Mouse (Mus musculus) T-helper 17 cell (primary cell): Measurements from ENCODE around the gene Nipsnap1.

Experiments
- in situ Hi-C, 2 experiments: fragments of 300-600 bp; cut with MboI, MseI; formaldehyde crosslinking; loops; 1 replicate in 1 of 2; 2 replicates in 1 of 2; pipeline ENCODE4 v1.15.1; 2025; ENCODE audit warnings: high pct_unique_total_duplicates in 2 of 2

The Nipsnap1 gene

GRCm38 (mm10) chr11:4873755-4874475, at the start of gene Nipsnap1:
Gene Nipsnap1 (plus strand): TSS chr11:4873951.
- in situ Hi-C loops = no loop called here

GRCm38 (mm10) chr11:4826152-4826778, 47.5 kb upstream of the Nipsnap1 start:
- in situ Hi-C loops = no loop called here

- in situ Hi-C loops = no loop called here
Observed at GRCm38 (mm10) chr11:4827340-4827739, 46.4 kb upstream of the Nipsnap1 start.

- in situ Hi-C loops = no loop called here
Observed at GRCm38 (mm10) chr11:4827916-4828315, 45.8 kb upstream of the Nipsnap1 start.

- in situ Hi-C loops = no loop called here
Observed at GRCm38 (mm10) chr11:4831066-4831465, 42.7 kb upstream of the Nipsnap1 start.

- in situ Hi-C loops = no loop called here
Observed at GRCm38 (mm10) chr11:4833295-4833939, 40.3 kb upstream of the Nipsnap1 start.

- in situ Hi-C loops = no loop called here
Observed at GRCm38 (mm10) chr11:4835436-4835835, 38.3 kb upstream of the Nipsnap1 start.

GRCm38 (mm10) chr11:4836755-4837154, 37.0 kb upstream of the Nipsnap1 start:
- in situ Hi-C loops = no loop called here

GRCm38 (mm10) chr11:4837342-4837741, 36.4 kb upstream of the Nipsnap1 start:
- in situ Hi-C loops = no loop called here

GRCm38 (mm10) chr11:4838235-4838634, 35.5 kb upstream of the Nipsnap1 start:
- in situ Hi-C loops = no loop called here

- in situ Hi-C loops = no loop called here
Observed at GRCm38 (mm10) chr11:4840942-4841526, 32.7 kb upstream of the Nipsnap1 start.

GRCm38 (mm10) chr11:4848483-4849248, 25.1 kb upstream of the Nipsnap1 start:
- in situ Hi-C loops = no loop called here

GRCm38 (mm10) chr11:4849258-4849943, 24.4 kb upstream of the Nipsnap1 start, which contains the start of gene Nf2:
Gene Nf2 (minus strand): TSS chr11:4849536.
- in situ Hi-C loops = no loop called here

- in situ Hi-C loops = no loop called here
Observed at GRCm38 (mm10) chr11:4850404-4850803, 23.3 kb upstream of the Nipsnap1 start.

- in situ Hi-C loops = no loop called here
Observed at GRCm38 (mm10) chr11:4853021-4853420, 20.7 kb upstream of the Nipsnap1 start.

- in situ Hi-C loops = no loop called here
Observed at GRCm38 (mm10) chr11:4854181-4854580, 19.6 kb upstream of the Nipsnap1 start.

GRCm38 (mm10) chr11:4858416-4858815, 15.3 kb upstream of the Nipsnap1 start:
- in situ Hi-C loops = no loop called here

GRCm38 (mm10) chr11:4860986-4861385, 12.8 kb upstream of the Nipsnap1 start:
- in situ Hi-C loops = no loop called here

GRCm38 (mm10) chr11:4861816-4862604, 11.7 kb upstream of the Nipsnap1 start:
- in situ Hi-C loops = no loop called here

- in situ Hi-C loops = no loop called here
Observed at GRCm38 (mm10) chr11:4862730-4863129, 11.0 kb upstream of the Nipsnap1 start.
